Comparison of ENCODE assay signal across 21 mouse cellular contexts in genomic region chr16:59269097-59269496, GRCm38 (mm10). TPM values are rescaled to one million over a fixed set of nuclear protein-coding genes. Genes with fewer than 3 reads are reported as not detected.
DNase-seq lines count a peak whose midpoint lies in the region; ATAC-seq and TF ChIP-seq lines count a peak whose summit lies in the region.
"Not testable (repeated sequence)": the region's sequence is repeated elsewhere in the genome, so short reads cannot be mapped to it uniquely, and the experiment has no call there.
"Had no signal": no experiment of that assay in that cellular context is flagged by ENCODE, and none has a peak within 500 bp of the region (broad histone marks: within the 10 kb centered on the region; RNA-seq: fewer than 3 reads in every experiment).

No protein-coding gene starts in this region.

- H3K4me2 ChIP-seq in CH12.LX (ENCODE audit: insufficient read depth, low read depth, poor library complexity, severe bottlenecking): 0 out of 2 replicates have a peak overlapping the region, but pooled peaks have one; percentile 29
- H3K4me2 ChIP-seq in intestine, embryonic 16.5 days (ENCODE audit: low read depth, low read length); intestine, postnatal 0 days (replicated peaks; ENCODE audit: low read depth): not testable (repeated sequence)

- not testable (repeated sequence) for TF ChIP-seq CTCF in CH12.LX (conservative IDR thresholded peaks at IDR 0.05 in 1 of 2, IDR thresholded peaks at IDR 0.05 in 1 of 2; ENCODE audit: low read depth in 2 of 2, low read length in 2 of 2); G1E (IDR thresholded peaks at IDR 0.05; ENCODE audit: low read depth, low read length); MEL (IDR thresholded peaks at IDR 0.05 in 2 of 3, conservative IDR thresholded peaks at IDR 0.05 in 1 of 3; ENCODE audit: control insufficient read depth in 1 of 3, insufficient read depth in 1 of 3, low read depth in 2 of 3, low read length in 3 of 3, poor library complexity in 1 of 3, severe bottlenecking in 1 of 3); intestine, postnatal 0 days (IDR thresholded peaks at IDR 0.05; ENCODE audit: low read depth)

- in situ Hi-C loops in CH12.LX (cut with MboI; ENCODE audit: low pct_ligation_motif_present, low pct_unique_long_range_greater_than_20kb, low sequenced_read_pairs): not testable (repeated sequence)

- WGBS in intestine, embryonic 16.5 days: 68% methylated on average over 4 of the region's 4 CpGs
- 53% methylated on average over 4 of the region's 4 CpGs for WGBS in intestine, postnatal 0 days

- H3K27ac ChIP-seq in CH12.LX (ENCODE audit: insufficient read depth, low read depth); MEL (ENCODE audit: control insufficient read depth, low read depth, low read length); intestine, embryonic 16.5 days (ENCODE audit: low read length); intestine, postnatal 0 days (ENCODE audit: low read depth, low read length): not testable (repeated sequence)

- dilution Hi-C loops in CH12.LX (cut with MboI; ENCODE audit: extremely low pct_ligation_motif_present, extremely low pct_unique_long_range_greater_than_20kb, low sequenced_read_pairs): not testable (repeated sequence)

- not testable (repeated sequence) for H3K4me3 ChIP-seq in CH12.LX (replicated peaks in 1 of 3; ENCODE audit: low read depth in 2 of 3, low read length in 2 of 3, poor library complexity in 1 of 3); G1E (ENCODE audit: low read depth, low read length); MEL (ENCODE audit: control insufficient read depth in 1 of 2, insufficient read depth in 1 of 2, low read depth in 2 of 2, low read length in 2 of 2); intestine, embryonic 16.5 days (ENCODE audit: low read length); intestine, postnatal 0 days (ENCODE audit: low read depth, low read length)

- H3K27me3 ChIP-seq in CH12.LX (replicated peaks); G1E (ENCODE audit: insufficient read depth, low read length); MEL (ENCODE audit: control insufficient read depth in 1 of 2, insufficient read depth in 2 of 2, low read length in 2 of 2); intestine, embryonic 16.5 days (replicated peaks; ENCODE audit: control insufficient read depth, insufficient read depth, low read length); intestine, postnatal 0 days (replicated peaks; ENCODE audit: control insufficient read depth, insufficient read depth, low read length): not testable (repeated sequence)

- H3K4me1 ChIP-seq in CH12.LX (ENCODE audit: control insufficient read depth in 1 of 2, insufficient read depth in 2 of 2); G1E (ENCODE audit: insufficient read depth, low read depth, low read length); MEL (ENCODE audit: control insufficient read depth in 1 of 2, insufficient read depth in 2 of 2, low read length in 2 of 2); intestine, embryonic 16.5 days (ENCODE audit: control insufficient read depth, insufficient read depth, low read length); intestine, postnatal 0 days (replicated peaks; ENCODE audit: control insufficient read depth, insufficient read depth, low read length): not testable (repeated sequence)

- ATAC-seq in G1E (ENCODE audit: extremely low read depth, insufficient number of reproducible peaks, low FRiP score, poor library complexity, severe bottlenecking): peak; percentile 73
- ATAC-seq in intestine, embryonic 16.5 days: peak; percentile 85
- peak; percentile 93 for ATAC-seq in intestine, postnatal 0 days

- not testable (repeated sequence) for H3K9me3 ChIP-seq in CH12.LX (replicated peaks; ENCODE audit: low read length); G1E (replicated peaks); MEL (replicated peaks; ENCODE audit: insufficient read depth, low read length); intestine, embryonic 16.5 days (ENCODE audit: control insufficient read depth, low read length); intestine, postnatal 0 days (ENCODE audit: control insufficient read depth)

- H3K36me3 ChIP-seq in CH12.LX (replicated peaks in 1 of 2; ENCODE audit: control insufficient read depth in 1 of 2, insufficient read depth in 1 of 2, low read length in 1 of 2); G1E (replicated peaks); MEL (ENCODE audit: control insufficient read depth in 1 of 2, insufficient read depth in 2 of 2, low read length in 2 of 2); intestine, embryonic 16.5 days (ENCODE audit: control insufficient read depth, insufficient read depth, low read length); intestine, postnatal 0 days (ENCODE audit: control insufficient read depth, insufficient read depth): not testable (repeated sequence)

- not testable (repeated sequence) for TF ChIP-seq RAD21 in CH12.LX (IDR thresholded peaks at IDR 0.05; ENCODE audit: low read depth, low read length); MEL (IDR thresholded peaks at IDR 0.05; ENCODE audit: low read depth, low read length)

- H3K79me2 ChIP-seq in CH12.LX (replicated peaks; ENCODE audit: control insufficient read depth, extremely low read depth, insufficient read depth, poor library complexity, severe bottlenecking); MEL (ENCODE audit: control insufficient read depth, insufficient read depth, low read length, poor library complexity): not testable (repeated sequence)

- peak; percentile 43 for DNase-seq in 416B (ENCODE audit: low read depth)
- not testable (repeated sequence) for DNase-seq in CH12.LX (ENCODE audit: extremely low read depth); G1E (ENCODE audit: low spot score); MEL (ENCODE audit: low read depth, low spot score)

- not testable (repeated sequence) for H3K9ac ChIP-seq in CH12.LX (ENCODE audit: insufficient read depth, low read depth); MEL (ENCODE audit: control insufficient read depth, low read depth, low read length, poor library complexity, severe bottlenecking); intestine, embryonic 16.5 days (ENCODE audit: low read depth, low read length); intestine, postnatal 0 days (ENCODE audit: low read depth, low read length)

- TF ChIP-seq POLR2A in CH12.LX (IDR thresholded peaks at IDR 0.05; ENCODE audit: low read depth, low read length); MEL (IDR thresholded peaks at IDR 0.05; ENCODE audit: control insufficient read depth in 1 of 2, insufficient read depth in 1 of 2, low read depth in 1 of 2, low read length in 2 of 2, poor library complexity in 1 of 2): not testable (repeated sequence)

- not testable (repeated sequence) for TF ChIP-seq EP300 in CH12.LX (IDR thresholded peaks at IDR 0.05; ENCODE audit: low read length); MEL (IDR thresholded peaks at IDR 0.05; ENCODE audit: low read depth in 1 of 2, low read length in 2 of 2)

RNA-seq across cellular contexts. Expression of gene Olfr201, which starts 3.3 kb away (rescaled TPM):
- total RNA-seq in CH12.LX (2012; rRNA removed) (not detected in 2 replicates), CH12.LX (2014; rRNA removed) (not detected in 2 replicates), G1E (2014; fragmentation: Nextera tagmentation) (0.39 and 0.90 TPM in 2 replicates), G1E (2017) (0.46 and 0.55 TPM in 2 replicates), MEL (2012; rRNA removed) (0.08 TPM in 1 of 2 replicates, not detected in the other)
- polyA plus RNA-seq in CH12.LX (2012; ENCODE audit: insufficient read length, low read depth) (not detected in 2 replicates), G1E (2012) (0.07 TPM in 1 of 2 replicates, not detected in the other), MEL (2012; ENCODE audit: insufficient read depth in 1 of 2, insufficient read length in 2 of 2, low read depth in 1 of 2, low replicate concordance in 2 of 2, missing spikeins in 1 of 2) (under 1 TPM in 1 of 2 experiments, not detected in 1; 0.03 TPM)
- polyA plus RNA-seq in intestine, embryonic 16.5 days (2015; fragmentation: Nextera tagmentation; extraction: Ambion mirVana): not detected in 2 replicates
- 0.05 and 0.09 TPM in 2 replicates for polyA plus RNA-seq in intestine, postnatal 0 days (2015; fragmentation: Nextera tagmentation; extraction: Ambion mirVana)
- total RNA-seq: adrenal gland, adult 18-20 months; adrenal gland, adult 2 months; adrenal gland, adult 8-10 months; adrenal gland, postnatal 10 days; adrenal gland, postnatal 14 days; adrenal gland, postnatal 25 days; adrenal gland, postnatal 36 days; adrenal gland, postnatal 4 days; ES-E14 had no signal
- polyA plus RNA-seq: activated CD4-positive, CD25-positive, alpha-beta regulatory T cell, adult 4 months; adrenal gland, adult 2 months; brain, embryonic 14.5 days; C2C12; CD4-positive, CD25-positive, alpha-beta regulatory T cell, adult 4 months; cerebellum, adult 2 months; Patski had no signal

RNA-seq across cellular contexts. Expression of gene Olfr202, which starts 17.5 kb away (rescaled TPM):
- total RNA-seq in CH12.LX (2012; rRNA removed) (not detected in 2 replicates), CH12.LX (2014; rRNA removed) (not detected in 2 replicates), G1E (2014; fragmentation: Nextera tagmentation) (not detected in 2 replicates), G1E (2017) (not detected in 2 replicates), MEL (2012; rRNA removed) (not detected in 2 replicates)
- polyA plus RNA-seq in CH12.LX (2012; ENCODE audit: insufficient read length, low read depth) (not detected in 2 replicates), G1E (2012) (not detected in 2 replicates), MEL (2012; ENCODE audit: insufficient read depth in 1 of 2, insufficient read length in 2 of 2, low read depth in 1 of 2, low replicate concordance in 2 of 2, missing spikeins in 1 of 2) (not detected)
- polyA plus RNA-seq in intestine, embryonic 16.5 days (2015; fragmentation: Nextera tagmentation; extraction: Ambion mirVana): not detected in 2 replicates
- polyA plus RNA-seq in intestine, postnatal 0 days (2015; fragmentation: Nextera tagmentation; extraction: Ambion mirVana): not detected in 2 replicates
- total RNA-seq: adrenal gland, adult 18-20 months; adrenal gland, adult 2 months; adrenal gland, adult 8-10 months; adrenal gland, postnatal 10 days; adrenal gland, postnatal 14 days; adrenal gland, postnatal 25 days; adrenal gland, postnatal 36 days; adrenal gland, postnatal 4 days; ES-E14 had no signal
- polyA plus RNA-seq: adrenal gland, adult 2 months; brain, embryonic 14.5 days; C2C12; CD4-positive, CD25-positive, alpha-beta regulatory T cell, adult 4 months; cerebellum, adult 2 months; Patski had no signal

RNA-seq across cellular contexts. Expression of gene Olfr203, which starts 29.6 kb away (rescaled TPM):
- not detected in 2 replicates for total RNA-seq in CH12.LX (2012; rRNA removed)
- not detected in 2 replicates for total RNA-seq in CH12.LX (2014; rRNA removed)
- polyA plus RNA-seq in CH12.LX (2012; ENCODE audit: insufficient read length, low read depth): not detected in 2 replicates
- not detected in 2 replicates for total RNA-seq in G1E (2014; fragmentation: Nextera tagmentation)
- total RNA-seq in G1E (2017): not detected in 2 replicates
- not detected in 2 replicates for polyA plus RNA-seq in G1E (2012)
- total RNA-seq in MEL (2012; rRNA removed): not detected in 2 replicates
- not detected for polyA plus RNA-seq in MEL (2012; ENCODE audit: insufficient read depth in 1 of 2, insufficient read length in 2 of 2, low read depth in 1 of 2, low replicate concordance in 2 of 2, missing spikeins in 1 of 2)
- polyA plus RNA-seq in intestine, embryonic 16.5 days (2015; fragmentation: Nextera tagmentation; extraction: Ambion mirVana): not detected in 2 replicates
- 0.10 TPM in 1 of 2 replicates, not detected in the other for polyA plus RNA-seq in intestine, postnatal 0 days (2015; fragmentation: Nextera tagmentation; extraction: Ambion mirVana)
- total RNA-seq: adrenal gland, adult 18-20 months; adrenal gland, adult 2 months; adrenal gland, adult 8-10 months; adrenal gland, postnatal 10 days; adrenal gland, postnatal 14 days; adrenal gland, postnatal 25 days; adrenal gland, postnatal 36 days; adrenal gland, postnatal 4 days; ES-E14 had no signal
- polyA plus RNA-seq: activated CD4-positive, CD25-positive, alpha-beta regulatory T cell, adult 4 months; adrenal gland, adult 2 months; brain, embryonic 14.5 days; C2C12; CD4-positive, CD25-positive, alpha-beta regulatory T cell, adult 4 months; cerebellum, adult 2 months; Patski had no signal

RNA-seq across cellular contexts. Expression of gene Olfr204, which starts 49.0 kb away (rescaled TPM):
- total RNA-seq in CH12.LX (2012; rRNA removed): not detected in 2 replicates
- total RNA-seq in CH12.LX (2014; rRNA removed): not detected in 2 replicates
- polyA plus RNA-seq in CH12.LX (2012; ENCODE audit: insufficient read length, low read depth): not detected in 2 replicates
- not detected in 2 replicates for total RNA-seq in G1E (2014; fragmentation: Nextera tagmentation)
- 0.05 and 0.12 TPM in 2 replicates for total RNA-seq in G1E (2017)
- not detected in 2 replicates for polyA plus RNA-seq in G1E (2012)
- total RNA-seq in MEL (2012; rRNA removed): not detected in 2 replicates
- polyA plus RNA-seq in MEL (2012; ENCODE audit: insufficient read depth in 1 of 2, insufficient read length in 2 of 2, low read depth in 1 of 2, low replicate concordance in 2 of 2, missing spikeins in 1 of 2): not detected
- polyA plus RNA-seq in intestine, embryonic 16.5 days (2015; fragmentation: Nextera tagmentation; extraction: Ambion mirVana): not detected in 2 replicates
- not detected in 2 replicates for polyA plus RNA-seq in intestine, postnatal 0 days (2015; fragmentation: Nextera tagmentation; extraction: Ambion mirVana)
- total RNA-seq: adrenal gland, adult 18-20 months; adrenal gland, adult 2 months; adrenal gland, adult 8-10 months; adrenal gland, postnatal 10 days; adrenal gland, postnatal 25 days; adrenal gland, postnatal 36 days; ES-E14 had no signal
- polyA plus RNA-seq: activated CD4-positive, CD25-positive, alpha-beta regulatory T cell, adult 4 months; adrenal gland, adult 2 months; brain, embryonic 14.5 days; C2C12; CD4-positive, CD25-positive, alpha-beta regulatory T cell, adult 4 months; Patski had no signal

RNA-seq across cellular contexts. Expression of gene Olfr199, which starts 49.5 kb away (rescaled TPM):
- total RNA-seq in CH12.LX (2012; rRNA removed): not detected in 2 replicates
- not detected in 2 replicates for total RNA-seq in CH12.LX (2014; rRNA removed)
- not detected in 2 replicates for polyA plus RNA-seq in CH12.LX (2012; ENCODE audit: insufficient read length, low read depth)
- not detected in 2 replicates for total RNA-seq in G1E (2014; fragmentation: Nextera tagmentation)
- total RNA-seq in G1E (2017): 0.16 TPM in 1 of 2 replicates, not detected in the other
- not detected in 2 replicates for polyA plus RNA-seq in G1E (2012)
- total RNA-seq in MEL (2012; rRNA removed): 0.08 and 0.16 TPM in 2 replicates
- under 1 TPM in 1 of 2 experiments, not detected in 1; 0.22 TPM for polyA plus RNA-seq in MEL (2012; ENCODE audit: insufficient read depth in 1 of 2, insufficient read length in 2 of 2, low read depth in 1 of 2, low replicate concordance in 2 of 2, missing spikeins in 1 of 2)
- not detected in 2 replicates for polyA plus RNA-seq in intestine, embryonic 16.5 days (2015; fragmentation: Nextera tagmentation; extraction: Ambion mirVana)
- polyA plus RNA-seq in intestine, postnatal 0 days (2015; fragmentation: Nextera tagmentation; extraction: Ambion mirVana): not detected in 2 replicates
- total RNA-seq: adrenal gland, adult 18-20 months; adrenal gland, adult 2 months; adrenal gland, adult 8-10 months; adrenal gland, postnatal 10 days; adrenal gland, postnatal 14 days; adrenal gland, postnatal 25 days; adrenal gland, postnatal 36 days; adrenal gland, postnatal 4 days; ES-E14 had no signal
- polyA plus RNA-seq: activated CD4-positive, CD25-positive, alpha-beta regulatory T cell, adult 4 months; adrenal gland, adult 2 months; brain, embryonic 14.5 days; C2C12; CD4-positive, CD25-positive, alpha-beta regulatory T cell, adult 4 months; cerebellum, adult 2 months; Patski had no signal
